Mouse (Mus musculus) CD4-positive, CD25-positive, alpha-beta regulatory T cell (primary cell): ENCODE data around the gene Stag1. TPM values are rescaled to one million over a fixed set of nuclear protein-coding genes. Genes with fewer than 3 reads are reported as not detected.

Experiments
- polyA plus RNA-seq: library from polyadenylated mRNA; unstranded; fragments of 100-300 nt; shearing (Covaris generic); gene quantifications from one replicate; pipeline ENCODE4 v1.2.1, GENCODE M21; 2017

Gene Stag1
- 93.9 TPM for polyA plus RNA-seq

DNA sequence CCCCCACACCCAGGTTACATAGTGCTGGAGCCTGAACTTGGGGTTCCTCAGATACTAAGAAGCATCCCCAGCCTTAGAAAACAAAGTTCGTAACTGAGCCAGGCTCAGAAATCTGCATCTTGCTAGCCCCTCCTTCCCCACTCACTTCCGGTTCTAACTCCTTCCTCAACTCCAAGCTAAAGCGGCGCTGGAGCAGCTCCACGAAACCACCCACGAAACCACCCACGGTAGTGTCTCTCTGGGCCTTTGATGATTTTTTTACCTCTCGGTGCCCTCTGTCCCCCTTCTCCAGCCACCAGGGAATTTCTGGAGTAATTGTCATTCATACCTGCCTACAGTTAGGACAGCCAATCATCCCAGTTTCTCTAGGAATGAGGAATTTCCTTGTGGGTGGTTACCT, at the start of gene Stag1:
Gene Stag1 (plus strand): TSS at position 253 of the 400 bp plus-strand sequence.

DNA sequence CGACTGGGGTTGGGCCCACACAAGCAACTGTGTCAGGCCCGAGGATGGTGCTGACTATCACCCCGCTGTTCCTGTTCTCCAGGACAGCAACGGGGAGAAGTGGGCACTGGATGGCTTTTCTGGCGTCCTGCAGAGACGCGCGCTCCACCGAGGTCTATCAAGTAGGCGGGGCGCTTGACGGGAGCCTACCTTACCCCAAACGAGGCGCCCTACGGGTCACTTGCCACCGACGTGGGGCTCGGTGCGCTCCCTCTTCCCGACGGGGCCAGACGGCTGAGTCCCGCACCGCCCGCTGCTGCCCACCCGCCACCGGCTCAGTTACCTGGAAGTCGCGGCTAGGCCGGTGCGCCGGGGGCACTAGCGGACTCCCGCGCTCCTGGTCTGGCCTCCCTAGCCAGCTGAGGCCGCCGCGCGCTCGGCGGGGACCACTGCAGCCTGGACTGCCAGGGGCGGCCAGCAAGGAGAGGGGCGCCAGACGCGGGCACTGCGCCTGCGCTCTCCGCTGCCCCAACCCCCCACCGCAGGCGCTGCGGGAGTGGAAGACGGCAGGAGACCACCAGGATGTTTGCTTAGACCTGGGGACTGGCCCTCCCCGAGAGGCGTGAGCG, 26.9 kb upstream of the Stag1 start, which contains the start of gene Slc35g2:
Gene Slc35g2 (minus strand): TSS at position 465 of the 608 bp plus-strand sequence.

Other genes starting within 250 kb of the Stag1 start
- gene Il20rb, start 111.0 kb upstream of the Stag1 start, polyA plus RNA-seq = 1.5 TPM
- gene Nck1, start 51.7 kb upstream of the Stag1 start, polyA plus RNA-seq = 83.8 TPM
- gene Slc35g2, start 26.7 kb upstream of the Stag1 start, polyA plus RNA-seq = 0.55 TPM